Mouse (Mus musculus) heart, postnatal 10 days (tissue): ENCODE data around the gene Ghrl. TPM values are rescaled to one million over a fixed set of nuclear protein-coding genes. Genes with fewer than 3 reads are reported as not detected.
"Not testable (repeated sequence)": the region's sequence is repeated elsewhere in the genome, so short reads cannot be mapped to it uniquely, and the experiment has no call there.

Source experiments
- DNase-seq, 2 experiments: peaks; one replicate each; pipeline ENCODE4 v3.0.0; 2021
- intact Hi-C: fragments of 180-260 bp; cut with DNase I; formaldehyde crosslinking; loops from one replicate; pipeline ENCODE4 v1.15.1; 2025
- microRNA-seq, 2 experiments: library from miRNA; unstranded; fragments of <30 nt; microRNA quantifications; one replicate each; pipeline ENCODE4 v1.2.0; 2022
- total RNA-seq, 2 experiments: library from RNA; stranded (reverse); gene quantifications; 2 replicates each; pipeline ENCODE4 v1.2.3; 2021

The Ghrl gene
- total RNA-seq, 2 experiments from 2014 or later: not detected

DNA sequence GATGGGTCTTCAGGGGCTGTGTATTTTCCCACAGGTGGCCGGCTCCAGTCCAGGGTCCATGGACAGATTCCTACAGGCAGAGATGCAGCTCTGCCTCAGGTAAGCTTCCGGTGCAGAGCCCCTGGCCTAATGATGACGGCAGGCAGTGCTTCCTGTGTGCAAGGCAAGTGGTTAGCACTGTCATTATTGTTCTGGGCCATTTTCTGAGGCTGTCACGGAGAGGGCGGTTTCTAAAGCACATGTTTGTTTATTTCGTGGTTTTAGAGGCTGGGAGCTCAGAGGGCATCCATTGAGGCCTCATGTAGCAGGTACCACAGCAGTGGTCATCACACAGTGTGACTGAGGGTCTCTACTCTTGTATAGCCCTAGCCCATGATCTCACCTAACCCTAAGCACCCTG, 46.7 kb downstream of the Ghrl start:
- DNase-seq: no peak
- intact Hi-C loops: no loop called here

DNA sequence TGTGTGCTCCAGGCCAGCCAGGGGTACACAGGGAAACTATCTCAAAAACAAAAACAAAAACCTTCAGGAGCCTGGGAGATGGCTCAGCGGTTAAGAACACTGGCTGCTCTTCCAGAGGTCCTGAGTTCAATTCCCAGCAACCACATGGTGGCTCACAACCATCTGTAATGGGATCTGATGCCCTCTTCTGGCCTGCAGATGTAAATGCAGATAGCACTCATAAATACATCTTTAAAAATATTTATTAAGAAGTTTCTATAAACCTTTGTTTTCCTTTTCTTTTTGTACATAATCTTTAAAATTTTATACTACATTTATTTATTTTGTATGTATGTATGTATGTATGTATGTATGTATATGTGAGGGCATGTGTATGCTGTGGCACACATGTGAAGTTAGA, 47.7 kb downstream of the Ghrl start:
- intact Hi-C loops: not testable (repeated sequence)

DNA sequence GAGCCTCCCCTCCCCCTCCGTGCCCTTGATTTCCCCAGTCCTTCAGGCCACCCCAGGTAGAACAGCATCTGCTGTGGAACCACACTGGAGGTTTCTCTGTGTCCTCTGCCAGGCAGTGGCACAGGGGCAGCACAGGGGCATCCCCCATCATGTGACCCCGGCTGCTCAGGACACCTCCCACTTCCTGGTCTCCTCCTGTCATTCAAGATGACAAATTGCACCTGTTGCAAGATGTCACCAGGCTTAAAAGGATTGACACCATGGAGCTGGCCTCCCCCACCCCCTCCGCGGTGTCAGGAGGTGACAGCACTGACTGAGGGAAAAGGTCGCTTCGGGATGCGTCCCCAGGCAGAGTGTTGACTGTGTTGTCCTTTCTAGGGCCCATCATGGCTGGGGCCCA, 49.9 kb downstream of the Ghrl start:
- no peak for DNase-seq
- intact Hi-C loops: no loop called here

More for the DNA sequence above, 47.7 kb downstream of the Ghrl start:
- DNase-seq: not testable (repeated sequence)

DNA sequence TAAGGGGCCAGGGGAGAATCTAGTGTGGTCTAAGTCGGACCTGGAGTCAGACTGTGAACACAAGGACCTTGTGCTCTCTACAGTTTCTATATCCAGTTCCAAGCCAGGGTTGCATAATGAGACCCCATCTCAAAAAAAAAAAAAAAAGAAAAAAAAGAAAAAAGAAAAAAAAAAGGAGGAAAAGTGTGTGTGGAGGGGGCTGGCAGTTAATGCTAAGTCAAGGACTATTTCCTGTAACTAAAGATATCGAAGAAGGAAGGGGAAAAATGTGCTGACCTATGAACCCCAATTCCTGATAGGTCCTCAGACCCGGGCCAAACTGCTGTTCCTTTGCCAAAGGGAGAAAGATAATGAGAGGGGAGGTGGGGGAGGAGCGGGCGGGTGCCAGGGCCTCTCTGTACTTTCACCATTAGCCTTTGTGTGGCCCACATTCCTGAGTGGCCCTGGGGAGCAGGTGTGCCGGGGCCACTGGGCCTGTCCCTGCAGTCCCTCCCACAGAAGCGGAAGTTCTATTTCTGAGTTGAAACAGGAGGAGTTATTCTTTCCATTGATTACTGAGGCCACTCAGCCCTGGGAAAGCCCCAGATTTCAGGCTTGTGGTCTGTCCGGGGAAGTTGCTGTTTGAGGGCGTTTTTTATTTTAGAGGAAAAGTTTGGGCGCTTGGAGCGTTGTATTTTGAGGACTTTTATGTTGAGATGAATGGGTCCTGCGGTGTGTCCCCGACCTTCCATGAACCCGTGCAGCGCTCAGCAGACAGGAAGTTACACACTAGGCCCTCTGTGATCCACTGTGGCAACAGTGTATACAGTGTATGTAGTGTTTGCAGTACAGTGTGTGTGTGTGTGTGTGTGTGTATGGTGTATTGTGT, 51.2 kb downstream of the Ghrl start:
- intact Hi-C loops: no loop called here
- peak; percentile 64 to 65 for DNase-seq

DNA sequence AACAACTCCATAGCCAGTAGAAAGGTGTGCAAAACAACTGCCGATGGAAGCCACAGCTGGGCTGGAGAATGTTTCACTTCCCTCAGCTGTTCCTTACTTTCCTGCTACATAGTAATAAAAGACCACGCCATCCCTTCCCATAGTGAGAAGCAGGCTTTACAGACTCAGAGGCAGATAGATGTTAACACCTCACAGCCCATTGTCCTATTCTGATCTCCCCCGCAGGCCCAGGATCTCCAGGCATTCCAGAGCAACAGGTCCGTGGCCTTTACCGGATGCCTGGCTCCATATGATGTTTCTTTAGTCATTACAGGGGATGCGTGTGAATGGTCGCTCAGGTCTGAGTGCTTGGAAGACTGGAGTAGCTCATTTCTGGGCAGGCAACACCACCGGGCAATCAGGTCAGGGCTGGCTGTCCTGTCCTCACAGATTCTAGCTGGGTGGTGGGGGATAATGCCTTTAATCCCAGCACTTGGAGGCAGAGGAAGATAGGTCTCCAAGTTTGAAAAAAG, 52.0 kb downstream of the Ghrl start:
- intact Hi-C loops: no loop called here
- no peak for DNase-seq

Small RNAs within 50 kb of the gene (microRNA-seq; reads per million reads assigned to microRNA genes)
- 0.95 to 2.1 reads per million in 2 experiments for gene Mir7042

Other genes with a start within 250 kb of the Ghrl start
- gene Il17rc, start 248.5 kb downstream of the Ghrl start, total RNA-seq: 10 to 100 TPM in 1 of 2 experiments, 1 to 10 TPM in 1; 8.9 to 11.3 TPM
- gene Creld1, start 236.6 kb downstream of the Ghrl start, total RNA-seq: 10 to 100 TPM; 38.9 to 41.6 TPM
- gene Prrt3, start 217.9 kb downstream of the Ghrl start, total RNA-seq: not detected
- 10 to 100 TPM; 62.2 to 64.0 TPM for gene Emc3, start 188.2 kb downstream of the Ghrl start, total RNA-seq
- 1 to 10 TPM; 3.0 to 3.6 TPM for gene Fancd2, start 188.2 kb downstream of the Ghrl start, total RNA-seq
- not detected for gene Fancd2os, start 119.2 kb downstream of the Ghrl start, total RNA-seq
- 10 to 100 TPM; 92.4 to 94.8 TPM for gene Brk1, start 115.1 kb downstream of the Ghrl start, total RNA-seq
- gene Vhl, start 95.9 kb downstream of the Ghrl start, total RNA-seq: 10 to 100 TPM; 11.6 to 18.1 TPM
- gene Irak2, start 81.4 kb downstream of the Ghrl start, total RNA-seq: 10 to 100 TPM; 10.1 to 14.1 TPM
- gene Tatdn2, start 22.8 kb downstream of the Ghrl start, total RNA-seq: 10 to 100 TPM; 69.9 to 75.7 TPM
- 100 to 1,000 TPM; 102 to 106 TPM for gene Sec13, start 20.9 kb upstream of the Ghrl start, total RNA-seq